Mouse (Mus musculus) brown adipose tissue, adult 24 weeks (tissue): ENCODE data around the gene Mbnl1. TPM values are rescaled to one million over a fixed set of nuclear protein-coding genes. Genes with fewer than 3 reads are reported as not detected.

Experiments
- H3K27ac ChIP-seq: fragments of 200-500 bp; replicated peaks from 2 replicates; pipeline ENCODE4 v1.5.1; 2012; ENCODE audit warnings: low read depth, mild to moderate bottlenecking, low read length
- H3K4me1 ChIP-seq: fragments of 200-500 bp; 2 replicates; pipeline ENCODE4 v1.6.1; 2012; ENCODE audit warnings: low read length, mixed read lengths; ENCODE audit not compliant: control insufficient read depth, insufficient read depth, insufficient read length
- H3K4me3 ChIP-seq: fragments of 200-500 bp; 2 replicates; pipeline ENCODE4 v1.5.1; 2012; ENCODE audit warnings: low read depth, mild to moderate bottlenecking, low read length, moderate library complexity; ENCODE audit not compliant: insufficient read depth
- polyA plus RNA-seq: library from polyadenylated mRNA; stranded (reverse); fragments of >200 nt; gene quantifications from 2 replicates; pipeline ENCODE4 v1.2.4, GENCODE M21; 2012; ENCODE audit not compliant: missing spikeins, insufficient read depth, insufficient read length

Mbnl1 gene
- polyA plus RNA-seq, 1 experiment = 127 TPM

GRCm38 (mm10) chr3:60580699-60581098, 108.1 kb downstream of the Mbnl1 start:
- peak overlapping the region; percentile 14; the same call in 1 of the 2 replicates for H3K4me3 ChIP-seq
- peaks cover 32% of the 10 kb centered on the region for H3K4me1 ChIP-seq
- H3K27ac ChIP-seq = peak overlapping the region; percentile 57

- Histone ChIP-seq H3K27ac (no peak overlapping the region), H3K4me1 (peaks cover 28% of the 10 kb centered on the region), H3K4me3 (no peak overlapping the region)
Observed at GRCm38 (mm10) chr3:60582154-60582553, 109.5 kb downstream of the Mbnl1 start.

DNA sequence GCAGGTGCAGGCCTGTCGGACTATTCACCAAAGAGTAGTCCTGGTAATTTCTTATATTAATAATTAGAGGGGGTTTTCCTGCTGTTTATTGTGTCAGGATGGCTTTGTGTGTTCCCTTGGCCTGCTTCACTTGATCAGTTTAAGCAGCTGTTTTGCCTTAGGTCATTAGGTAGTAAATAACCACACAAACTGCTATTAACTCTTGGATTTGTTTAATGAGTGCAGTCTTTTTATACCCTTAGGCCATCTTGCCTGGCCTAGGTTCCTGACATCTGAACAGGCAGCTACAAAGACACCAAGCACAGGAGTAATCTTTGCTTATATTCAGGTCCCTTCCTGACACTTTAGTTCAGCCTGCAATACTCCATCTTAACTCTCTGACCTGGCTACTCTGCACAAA, 110.0 kb downstream of the Mbnl1 start:
- peak overlapping the region; percentile 38 for H3K27ac ChIP-seq
- peaks cover 26% of the 10 kb centered on the region for H3K4me1 ChIP-seq
- H3K4me3 ChIP-seq = no peak overlapping the region

DNA sequence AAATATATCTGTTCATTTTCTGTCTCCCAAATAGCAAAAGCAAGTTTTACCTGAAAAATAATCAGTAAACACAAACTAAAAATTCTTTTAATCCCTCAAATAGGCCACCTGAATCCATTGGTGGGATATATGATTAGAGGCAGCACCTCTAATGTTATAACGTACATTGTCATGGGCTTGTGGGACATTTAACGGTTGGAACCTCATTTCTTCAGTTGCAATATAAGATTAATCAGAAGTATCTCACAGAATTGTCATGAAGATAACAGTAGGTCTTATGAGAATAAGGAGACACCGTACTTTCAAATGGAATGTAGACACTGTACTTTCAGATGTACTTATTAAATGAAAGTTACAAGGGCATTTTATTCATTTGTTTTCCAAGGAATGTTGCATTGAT, 112.1 kb downstream of the Mbnl1 start:
- Histone ChIP-seq H3K27ac (no peak overlapping the region), H3K4me1 (peaks cover 22% of the 10 kb centered on the region)

GRCm38 (mm10) chr3:60586046-60586445, 113.4 kb downstream of the Mbnl1 start:
- Histone ChIP-seq H3K4me1 (peaks cover 19% of the 10 kb centered on the region), H3K27ac (no peak overlapping the region), H3K4me3 (no peak overlapping the region)

More for the DNA sequence above, 112.1 kb downstream of the Mbnl1 start:
- no peak overlapping the region for H3K4me3 ChIP-seq

DNA sequence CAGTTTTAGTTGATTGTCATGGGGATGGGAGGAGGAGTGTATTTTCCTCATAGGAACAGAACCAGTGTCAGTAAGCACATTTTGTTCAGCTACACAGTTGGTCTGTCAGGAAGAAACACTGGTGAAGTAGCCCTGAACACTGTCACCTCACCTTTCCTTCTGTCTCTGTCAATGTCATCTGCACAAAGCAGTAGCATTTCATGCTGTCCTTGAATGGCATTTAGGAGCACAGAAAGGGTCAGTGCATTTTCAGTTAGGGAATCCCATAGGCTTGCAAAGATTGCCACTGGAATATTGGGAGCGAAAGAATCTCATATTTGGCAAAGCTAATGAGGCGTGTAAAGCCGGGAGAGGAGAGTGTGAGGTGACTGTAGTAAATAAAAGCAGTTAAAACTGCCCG, 114.5 kb downstream of the Mbnl1 start:
- peak overlapping the region; percentile 39; the same call in 1 of the 2 replicates for H3K27ac ChIP-seq
- H3K4me3 ChIP-seq = no peak overlapping the region

DNA sequence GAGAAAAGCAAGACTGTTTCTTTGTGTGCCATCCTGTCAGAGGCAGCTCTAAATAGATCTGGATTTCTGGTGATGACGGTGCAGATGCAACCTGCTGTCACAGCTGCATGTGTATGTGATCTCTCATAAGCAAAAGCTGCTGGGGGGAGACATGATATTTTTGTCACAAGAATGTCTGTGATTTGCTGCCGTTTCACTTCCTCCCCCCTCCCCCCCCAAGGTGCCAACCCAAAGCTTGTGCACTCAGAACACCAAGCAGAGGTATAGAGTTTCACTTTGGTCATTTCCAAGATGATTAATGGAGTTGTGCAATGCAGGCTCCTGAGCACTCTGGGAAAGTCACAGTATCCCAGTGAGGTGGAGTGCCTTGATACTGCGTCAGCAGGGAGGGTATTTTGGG, 116.7 kb downstream of the Mbnl1 start:
- peaks cover 28% of the 10 kb centered on the region for H3K4me1 ChIP-seq
- H3K27ac ChIP-seq = peak overlapping the region; percentile 46
- H3K4me3 ChIP-seq = no peak overlapping the region

More for the DNA sequence above, 114.5 kb downstream of the Mbnl1 start:
- H3K4me1 ChIP-seq = peaks cover 18% of the 10 kb centered on the region

GRCm38 (mm10) chr3:60595606-60596005, 123.0 kb downstream of the Mbnl1 start:
- H3K4me3 ChIP-seq = no peak overlapping the region
- H3K27ac ChIP-seq = no peak overlapping the region
- peaks cover 21% of the 10 kb centered on the region for H3K4me1 ChIP-seq

GRCm38 (mm10) chr3:60596985-60597384, 124.4 kb downstream of the Mbnl1 start:
- peak overlapping the region; percentile 70 for H3K27ac ChIP-seq
- H3K4me3 ChIP-seq = no peak overlapping the region
- peaks cover 18% of the 10 kb centered on the region for H3K4me1 ChIP-seq

DNA sequence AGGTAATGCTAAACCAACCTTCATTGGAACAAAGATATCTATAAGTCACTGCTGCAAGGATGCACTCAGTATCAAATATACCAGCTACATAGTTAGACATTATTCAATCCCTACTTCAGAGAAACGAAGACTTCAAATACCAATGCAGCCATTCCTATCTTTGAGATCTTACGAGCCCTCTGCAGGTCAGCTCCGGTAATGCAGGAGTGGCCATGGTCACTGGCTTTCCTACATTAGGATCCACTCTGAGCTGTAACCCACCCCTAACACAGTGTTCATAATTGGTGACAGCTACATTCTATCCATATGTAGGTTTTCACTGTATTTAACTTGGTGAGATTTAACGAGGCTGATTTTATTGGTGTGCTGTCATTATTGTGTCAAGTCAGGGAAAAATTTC, 129.1 kb downstream of the Mbnl1 start:
- Histone ChIP-seq H3K4me3 (no peak overlapping the region), H3K4me1 (peaks cover 16% of the 10 kb centered on the region), H3K27ac (no peak overlapping the region)

- peaks cover 16% of the 10 kb centered on the region for H3K4me1 ChIP-seq
- H3K27ac ChIP-seq = no peak overlapping the region; the same call in 1 of the 2 replicates
Observed at GRCm38 (mm10) chr3:60602923-60603549, 130.4 kb downstream of the Mbnl1 start.

DNA sequence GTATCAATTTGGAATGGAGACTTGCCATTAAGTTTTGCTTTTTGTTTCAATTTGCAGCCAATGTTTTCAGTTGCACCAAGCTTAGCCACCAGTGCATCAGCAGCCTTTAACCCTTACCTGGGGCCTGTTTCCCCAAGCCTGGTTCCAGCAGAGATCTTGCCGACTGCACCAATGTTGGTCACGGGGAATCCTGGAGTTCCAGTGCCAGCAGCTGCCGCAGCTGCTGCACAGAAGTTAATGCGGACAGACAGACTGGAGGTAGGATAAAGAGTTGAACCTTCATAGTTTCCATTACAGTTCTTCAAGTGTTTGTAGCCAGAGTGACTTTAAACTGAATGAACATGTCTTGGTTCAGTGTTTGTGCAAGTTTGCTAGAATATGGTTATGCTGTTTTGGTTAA, 131.0 kb downstream of the Mbnl1 start:
- H3K4me1 ChIP-seq = peaks cover 16% of the 10 kb centered on the region
- H3K4me3 ChIP-seq = no peak overlapping the region
- H3K27ac ChIP-seq = peak overlapping the region; percentile 54

More at GRCm38 (mm10) chr3:60602923-60603549, 130.4 kb downstream of the Mbnl1 start:
- H3K4me3 ChIP-seq = no peak overlapping the region

DNA sequence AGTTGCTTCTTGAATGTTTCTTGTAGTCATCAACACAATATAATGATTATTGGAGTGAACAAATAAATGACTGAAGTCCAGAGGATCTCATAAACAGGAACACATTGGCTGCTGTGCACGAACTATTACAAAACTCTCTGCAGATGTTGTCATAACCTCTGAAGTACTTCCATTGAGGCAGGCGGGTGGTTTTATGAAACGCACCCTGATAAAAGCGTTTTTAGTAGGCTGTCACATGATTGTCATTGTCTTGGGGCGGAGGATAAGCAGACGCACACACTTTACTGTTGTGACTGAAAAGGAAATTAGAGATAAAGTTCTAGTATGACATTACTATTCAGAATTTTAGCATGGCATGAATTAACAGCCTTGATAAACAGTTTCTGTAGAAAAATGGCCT, 131.6 kb downstream of the Mbnl1 start:
- H3K27ac ChIP-seq = 0 out of 2 replicates have a peak overlapping the region, but pooled peaks have one; percentile 23
- peaks cover 12% of the 10 kb centered on the region for H3K4me1 ChIP-seq
- no peak overlapping the region for H3K4me3 ChIP-seq

DNA sequence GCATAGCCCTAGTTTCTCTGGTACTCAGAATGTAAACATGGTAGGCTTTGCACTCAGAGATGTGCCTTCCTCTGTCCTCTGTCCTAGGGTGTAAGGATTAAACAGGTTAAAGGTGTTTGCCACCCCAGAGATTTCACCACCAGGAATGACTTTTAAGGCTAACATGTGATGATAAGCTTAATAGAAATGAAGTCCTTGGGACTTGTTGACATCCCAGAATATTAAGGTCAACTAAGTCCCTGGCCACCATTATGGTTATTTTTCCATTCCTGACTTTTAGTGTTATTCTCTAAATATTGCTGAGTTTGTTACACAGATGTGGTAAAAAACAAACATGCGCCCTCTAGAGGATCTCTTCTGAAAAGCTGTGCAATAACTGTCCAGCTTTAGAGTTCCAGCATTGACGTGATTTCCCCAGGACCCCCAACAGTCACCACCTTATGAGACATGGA, 136.3 kb downstream of the Mbnl1 start:
- Histone ChIP-seq H3K4me3 (no peak overlapping the region), H3K4me1 (peaks cover 8% of the 10 kb centered on the region), H3K27ac (no peak overlapping the region)

DNA sequence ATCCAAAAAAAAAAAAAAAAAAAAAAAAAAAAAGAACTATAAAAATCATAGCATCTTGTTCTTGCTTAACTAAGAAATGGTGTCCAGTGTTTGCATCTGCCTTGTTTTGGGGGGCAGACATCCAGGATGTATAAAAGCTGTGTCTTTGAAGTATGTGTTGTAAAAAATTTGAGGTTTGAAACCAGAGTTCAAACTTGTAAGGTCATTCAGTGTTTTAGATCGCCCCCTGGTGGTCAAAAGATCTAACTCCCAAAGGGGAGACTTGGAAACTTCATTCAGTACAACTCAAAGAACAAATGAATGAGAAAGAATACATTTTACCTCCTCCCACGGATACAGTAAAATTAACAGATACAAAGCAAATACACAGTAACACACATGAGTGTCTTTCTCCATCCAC, 139.2 kb downstream of the Mbnl1 start:
- no peak overlapping the region for H3K4me3 ChIP-seq
- no peak overlapping the region for H3K27ac ChIP-seq
- H3K4me1 ChIP-seq = peaks cover 16% of the 10 kb centered on the region

- Histone ChIP-seq H3K4me1 (peaks cover 20% of the 10 kb centered on the region), H3K27ac (no peak overlapping the region), H3K4me3 (no peak overlapping the region)
Observed at GRCm38 (mm10) chr3:60613121-60613520, 140.5 kb downstream of the Mbnl1 start.
